Mouse (Mus musculus) myocyte (in vitro differentiated cells): ENCODE data around the gene Morn1.

Experiments used
- MAX ChIP-seq: IDR thresholded peaks from one replicate; pipeline ENCODE4 v1.6.1; 2011; ENCODE audit warnings: low read depth, mild to moderate bottlenecking, control low read depth
- MYOG ChIP-seq, 3 experiments: IDR thresholded peaks; one replicate each; pipeline ENCODE4 v1.6.1; 2011; ENCODE audit warnings: control low read depth in 2 of 3, low read depth in 2 of 3, mild to moderate bottlenecking in 2 of 3; ENCODE audit not compliant: insufficient read length in 2 of 3, control insufficient read depth in 1 of 3, insufficient read depth in 1 of 3

DNA sequence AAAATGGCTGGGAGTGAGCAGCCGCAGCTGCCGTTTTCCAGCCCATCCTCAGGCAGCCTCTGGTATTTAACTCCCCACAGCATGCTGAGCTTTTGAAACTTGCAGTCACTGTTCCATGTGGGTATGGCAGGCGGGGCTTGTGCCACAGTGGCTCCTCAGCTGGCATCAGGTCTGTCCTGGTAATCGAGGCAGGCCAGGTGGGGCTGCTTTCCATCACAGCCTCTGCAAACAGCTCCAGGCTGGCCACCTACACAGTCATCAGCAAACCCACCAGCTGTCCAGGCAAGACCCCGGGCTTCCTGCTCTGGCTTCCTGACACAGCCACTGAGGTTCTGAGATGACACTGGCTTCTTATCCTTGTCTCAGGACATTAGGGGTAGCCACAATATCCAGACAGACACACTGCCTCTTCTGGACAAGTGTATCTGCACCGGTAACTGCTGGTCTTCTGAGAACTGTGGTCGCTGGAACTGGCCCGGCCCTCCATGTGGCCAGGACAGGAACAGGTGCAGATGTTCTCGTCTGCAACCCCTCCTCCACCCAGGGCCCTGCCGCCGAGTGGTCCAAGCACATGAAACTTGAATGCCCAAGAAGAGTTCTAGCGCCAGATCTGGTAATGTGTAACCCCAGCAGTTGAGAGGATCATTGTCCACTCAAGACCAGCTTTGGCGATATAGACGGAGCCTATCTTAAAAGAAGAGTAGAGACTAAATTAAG, 59.9 kb downstream of the Morn1 start:
- TF ChIP-seq MAX (no peak), MYOG (IDR thresholded peaks at IDR 0.05; ENCODE audit: control insufficient read depth in 1 of 3, insufficient read depth in 1 of 3, insufficient read length in 2 of 3, low read depth in 2 of 3) (peak in 2 of 3 experiments; percentile 77 to 85)
